18 mouse cellular contexts compared by ENCODE assay signal in genomic region chr11:117159257-117159945, GRCm38 (mm10). TPM values are rescaled to one million over a fixed set of nuclear protein-coding genes. Genes with fewer than 3 reads are reported as not detected.
DNase-seq lines count a peak whose midpoint lies in the region; ATAC-seq and TF ChIP-seq lines count a peak whose summit lies in the region.
"Had no signal": no experiment of that assay in that cellular context is flagged by ENCODE, and none has a peak within 500 bp of the region (broad histone marks: within the 10 kb centered on the region; RNA-seq: fewer than 3 reads in every experiment).

No protein-coding gene starts in this region.

- no peak overlapping the region for H3K9ac ChIP-seq in MEL (ENCODE audit: control insufficient read depth, low read depth, low read length, poor library complexity, severe bottlenecking)
- H3K9ac ChIP-seq in forebrain, embryonic 11.5 days (ENCODE audit: low read length) = no peak overlapping the region
- H3K9ac ChIP-seq: limb, embryonic 12.5 days; liver, embryonic 15.5 days; midbrain, embryonic 15.5 days had no signal

- H3K4me3 ChIP-seq in layer of hippocampus, adult 2 months = no peak overlapping the region
- H3K4me3 ChIP-seq in MEL (ENCODE audit: control insufficient read depth in 1 of 2, insufficient read depth in 1 of 2, low read depth in 2 of 2, low read length in 2 of 2) = no peak overlapping the region
- H3K4me3 ChIP-seq in forebrain, embryonic 11.5 days (ENCODE audit: low read depth, low read length) = no peak overlapping the region
- H3K4me3 ChIP-seq in hindbrain, embryonic 10.5 days = no peak overlapping the region
- H3K4me3 ChIP-seq: limb, embryonic 12.5 days; liver, embryonic 15.5 days; megakaryocyte, embryonic 14.5 days; midbrain, embryonic 15.5 days had no signal

- H3K36me3 ChIP-seq in MEL (ENCODE audit: control insufficient read depth in 1 of 2, insufficient read depth in 2 of 2, low read length in 2 of 2) = no peaks in the 10 kb centered on the region; a peak in 1 of 4 replicates
- H3K36me3 ChIP-seq in forebrain, embryonic 11.5 days (ENCODE audit: control insufficient read depth, insufficient read depth, low read length) = no peaks in the 10 kb centered on the region
- H3K36me3 ChIP-seq in hindbrain, embryonic 10.5 days = peaks cover 57% of the 10 kb centered on the region

- no peak for TF ChIP-seq RAD21 in MEL (IDR thresholded peaks at IDR 0.05; ENCODE audit: low read depth, low read length)

- H3K4me2 ChIP-seq in forebrain, embryonic 11.5 days (ENCODE audit: low read depth, low read length, severe bottlenecking) = no peak overlapping the region
- H3K4me2 ChIP-seq: limb, embryonic 12.5 days; liver, embryonic 15.5 days; midbrain, embryonic 15.5 days had no signal

- TF ChIP-seq EP300 in MEL (IDR thresholded peaks at IDR 0.05; ENCODE audit: low read depth in 1 of 2, low read length in 2 of 2) = no peak

- no peaks in the 10 kb centered on the region for H3K9me3 ChIP-seq in MEL (replicated peaks; ENCODE audit: insufficient read depth, low read length)
- no peaks in the 10 kb centered on the region for H3K9me3 ChIP-seq in forebrain, embryonic 11.5 days (ENCODE audit: control insufficient read depth, low read length)
- H3K9me3 ChIP-seq in hindbrain, embryonic 10.5 days = no peaks in the 10 kb centered on the region
- H3K9me3 ChIP-seq: liver, embryonic 15.5 days; megakaryocyte, embryonic 14.5 days; midbrain, embryonic 15.5 days had no signal

- peaks cover 0 to 2% of the 10 kb centered on the region in 2 experiments; a peak in 2 of 4 replicates for H3K4me1 ChIP-seq in MEL (ENCODE audit: control insufficient read depth in 1 of 2, insufficient read depth in 2 of 2, low read length in 2 of 2)
- peaks cover 3% of the 10 kb centered on the region for H3K4me1 ChIP-seq in forebrain, embryonic 11.5 days (replicated peaks; ENCODE audit: control insufficient read depth, insufficient read depth, low read length)
- peaks cover 25% of the 10 kb centered on the region for H3K4me1 ChIP-seq in hindbrain, embryonic 10.5 days (replicated peaks)
- H3K4me1 ChIP-seq: liver, embryonic 15.5 days had no signal

- no peak for TF ChIP-seq POLR2A in MEL (IDR thresholded peaks at IDR 0.05; ENCODE audit: control insufficient read depth in 1 of 2, insufficient read depth in 1 of 2, low read depth in 1 of 2, low read length in 2 of 2, poor library complexity in 1 of 2)

- DNase-seq in cerebellum, adult 11-12 months = peak; percentile 83
- peak in 1 of 2 experiments; percentile 57 for DNase-seq in layer of hippocampus, adult 2 months (ENCODE audit: low spot score in 2 of 2)
- DNase-seq in layer of hippocampus, postnatal 36 days = no peak
- DNase-seq in MEL (ENCODE audit: low read depth, low spot score) = peak; percentile 55
- peak; percentile 82 to 86 for DNase-seq in cerebellum, postnatal 10 days
- DNase-seq in forebrain, embryonic 11.5 days (ENCODE audit: low spot score) = no peak
- DNase-seq in hindbrain, embryonic 10.5 days (ENCODE audit: low spot score) = no peak
- DNase-seq: adrenal gland, postnatal 36 days; forebrain, postnatal 0 days; gastrocnemius, postnatal 10 days; kidney, adult 2 months; kidney, postnatal 4 days; lung, postnatal 10 days had no signal

- WGBS in forebrain, embryonic 11.5 days = 92% methylated on average over 13 of the region's 13 CpGs
- 94% methylated on average over 13 of the region's 13 CpGs for WGBS in hindbrain, embryonic 10.5 days

- no peaks in the 10 kb centered on the region for H3K27me3 ChIP-seq in MEL (ENCODE audit: control insufficient read depth in 1 of 2, insufficient read depth in 2 of 2, low read length in 2 of 2)
- no peaks in the 10 kb centered on the region for H3K27me3 ChIP-seq in forebrain, embryonic 11.5 days (ENCODE audit: control insufficient read depth, insufficient read depth, low read length)
- no peaks in the 10 kb centered on the region for H3K27me3 ChIP-seq in hindbrain, embryonic 10.5 days (ENCODE audit: insufficient read depth, poor library complexity, severe bottlenecking)
- H3K27me3 ChIP-seq: limb, embryonic 12.5 days; midbrain, embryonic 15.5 days had no signal

- no peak for TF ChIP-seq CTCF in layer of hippocampus, adult 2 months (conservative IDR thresholded peaks at IDR 0.05)
- TF ChIP-seq CTCF in MEL (IDR thresholded peaks at IDR 0.05 in 2 of 3, conservative IDR thresholded peaks at IDR 0.05 in 1 of 3; ENCODE audit: control insufficient read depth in 1 of 3, insufficient read depth in 1 of 3, low read depth in 2 of 3, low read length in 3 of 3, poor library complexity in 1 of 3, severe bottlenecking in 1 of 3) = no peak

- H3K27ac ChIP-seq in layer of hippocampus, adult 2 months = peak overlapping the region; percentile 79
- no peak overlapping the region for H3K27ac ChIP-seq in MEL (ENCODE audit: control insufficient read depth, low read depth, low read length)
- H3K27ac ChIP-seq in forebrain, embryonic 11.5 days (ENCODE audit: low read depth, low read length) = no peak overlapping the region
- no peak overlapping the region for H3K27ac ChIP-seq in hindbrain, embryonic 10.5 days
- H3K27ac ChIP-seq: liver, embryonic 15.5 days; midbrain, embryonic 15.5 days had no signal

- no peak for ATAC-seq in cerebellum, adult (ENCODE audit: insufficient number of reproducible peaks, low FRiP score, low TSS enrichment)
- no peak for ATAC-seq in forebrain, embryonic 11.5 days (replicated peaks; ENCODE audit: low FRiP score)
- ATAC-seq: midbrain, embryonic 15.5 days had no signal

- H3K79me2 ChIP-seq in MEL (ENCODE audit: control insufficient read depth, insufficient read depth, low read length, poor library complexity) = no peaks in the 10 kb centered on the region

TF ChIP-seq in MEL, 35 proteins besides CTCF, POLR2A, EP300 and RAD21:
- peak; percentile 31; the same call in 1 of the 2 replicates for TF ChIP-seq MXI1 (IDR thresholded peaks at IDR 0.05; ENCODE audit: low read depth, low read length)
- TF ChIP-seq MAX (IDR thresholded peaks at IDR 0.05; ENCODE audit: low read length) = peak; percentile 59; the same call in 1 of the 2 replicates
- TF ChIP-seq HCFC1 (IDR thresholded peaks at IDR 0.05; ENCODE audit: low read depth, low read length) = no peak
- TF ChIP-seq NRF1 (IDR thresholded peaks at IDR 0.05; ENCODE audit: insufficient read depth, low read depth, low read length, poor library complexity, severe bottlenecking) = no peak
- no peak for TF ChIP-seq USF1 (IDR thresholded peaks at IDR 0.05; ENCODE audit: low read depth, low read length)
- no peak for TF ChIP-seq MEF2A (IDR thresholded peaks at IDR 0.05; ENCODE audit: extremely low read depth, insufficient replicate concordance, low read depth, low read length, poor library complexity, severe bottlenecking)

RNA-seq across cellular contexts. Expression of gene Sept9, which starts 40.1 kb away (rescaled TPM):
- total RNA-seq in layer of hippocampus, adult 2 months (2021) = 100 to 1,000 TPM; 102 to 114 TPM
- 100 to 1,000 TPM; 106 to 110 TPM for total RNA-seq in layer of hippocampus, postnatal 36 days (2021)
- total RNA-seq in MEL (2012; rRNA removed) = 163 and 205 TPM in 2 replicates
- 100 to 1,000 TPM in 1 of 2 experiments, 10 to 100 TPM in 1; 49.7 to 196 TPM for polyA plus RNA-seq in MEL (2012; ENCODE audit: insufficient read depth in 1 of 2, insufficient read length in 2 of 2, low read depth in 1 of 2, low replicate concordance in 2 of 2, missing spikeins in 1 of 2)
- 172 and 182 TPM in 2 replicates for polyA plus RNA-seq in forebrain, embryonic 11.5 days (2014; fragmentation: Nextera tagmentation; extraction: Ambion mirVana)
- 186 and 206 TPM in 2 replicates for polyA plus RNA-seq in hindbrain, embryonic 10.5 days (2016; fragmentation: Nextera tagmentation; extraction: Ambion mirVana)

RNA-seq across cellular contexts. Expression of gene Sec14l1, which starts 44.4 kb away (rescaled TPM):
- total RNA-seq in layer of hippocampus, adult 2 months (2021) = 100 to 1,000 TPM; 226 to 239 TPM
- total RNA-seq in layer of hippocampus, postnatal 36 days (2021) = 100 to 1,000 TPM; 227 to 241 TPM
- 42.0 and 44.6 TPM in 2 replicates for total RNA-seq in MEL (2012; rRNA removed)
- 10 to 100 TPM in 1 of 2 experiments, not detected in 1; 55.9 TPM for polyA plus RNA-seq in MEL (2012; ENCODE audit: insufficient read depth in 1 of 2, insufficient read length in 2 of 2, low read depth in 1 of 2, low replicate concordance in 2 of 2, missing spikeins in 1 of 2)
- polyA plus RNA-seq in forebrain, embryonic 11.5 days (2014; fragmentation: Nextera tagmentation; extraction: Ambion mirVana) = 36.8 and 40.6 TPM in 2 replicates
- polyA plus RNA-seq in hindbrain, embryonic 10.5 days (2016; fragmentation: Nextera tagmentation; extraction: Ambion mirVana) = 57.0 and 58.2 TPM in 2 replicates

Comparison
In these comparisons a context has a peak if more than half of its experiments do, and no peak if none do; other contexts are left out.
1. DNase-seq: peak in cerebellum, adult 11-12 months (single experiment), MEL (single experiment) and cerebellum, postnatal 10 days (2 of 2); none in layer of hippocampus, postnatal 36 days (0 of 2), forebrain, embryonic 11.5 days (single experiment) and hindbrain, embryonic 10.5 days (single experiment).